ENCODE assay signal across 8 mouse cellular contexts in genomic region chr11:57548618-57549550, GRCm38 (mm10). TPM values are rescaled to one million over a fixed set of nuclear protein-coding genes. Genes with fewer than 3 reads are reported as not detected.
A peak's percentile ranks its signal among the peaks of the same experiment; 100 is the strongest.
DNase-seq lines count a peak whose midpoint lies in the region; ATAC-seq and TF ChIP-seq lines count a peak whose summit lies in the region.

No protein-coding gene starts in this region.

- ATAC-seq in embryonic facial prominence, embryonic 15.5 days (ENCODE audit: insufficient number of reproducible peaks, low FRiP score, low TSS enrichment, low read depth), result peak; percentile 84
- ATAC-seq in kidney, embryonic 14.5 days (ENCODE audit: low FRiP score, low TSS enrichment), result peak; percentile 77
- ATAC-seq in limb, embryonic 14.5 days (ENCODE audit: low FRiP score, low read depth), result peak; percentile 78
- ATAC-seq in monocyte, adult 5-6 weeks (replicated peaks; ENCODE audit: insufficient number of reproducible peaks, low FRiP score, low TSS enrichment, poor library complexity, severe bottlenecking), result peak; percentile 76

- peaks cover 9% of the 10 kb centered on the region for H3K27me3 ChIP-seq in embryonic facial prominence, embryonic 15.5 days
- no peaks in the 10 kb centered on the region for H3K27me3 ChIP-seq in heart, embryonic 10.5 days (ENCODE audit: insufficient read depth, poor library complexity, severe bottlenecking)
- no peaks in the 10 kb centered on the region for H3K27me3 ChIP-seq in kidney, embryonic 14.5 days (ENCODE audit: control insufficient read depth, insufficient read depth, low read length)
- no peaks in the 10 kb centered on the region for H3K27me3 ChIP-seq in limb, embryonic 14.5 days (ENCODE audit: control insufficient read depth, insufficient read depth, low read length)

- no peaks in the 10 kb centered on the region for H3K9me3 ChIP-seq in embryonic facial prominence, embryonic 15.5 days (replicated peaks)
- H3K9me3 ChIP-seq in heart, embryonic 10.5 days, result no peaks in the 10 kb centered on the region
- H3K9me3 ChIP-seq in kidney, embryonic 14.5 days (ENCODE audit: control insufficient read depth, low read length), result no peaks in the 10 kb centered on the region
- H3K9me3 ChIP-seq in limb, embryonic 14.5 days (ENCODE audit: control insufficient read depth, low read length), result no peaks in the 10 kb centered on the region

- 15% methylated on average over 18 of the region's 18 CpGs for WGBS in embryonic facial prominence, embryonic 15.5 days
- WGBS in heart, embryonic 10.5 days, result 39% methylated on average over 18 of the region's 18 CpGs
- 36% methylated on average over 18 of the region's 18 CpGs for whole genome bisulfite sequencing in kidney, embryonic 14.5 days
- 22% methylated on average over 18 of the region's 18 CpGs for WGBS in limb, embryonic 14.5 days

- no peak for TF ChIP-seq POLR2A in limb, embryonic 14.5 days (IDR thresholded peaks at IDR 0.05; ENCODE audit: borderline replicate concordance, extremely low read depth, insufficient read depth, insufficient read length)

- H3K4me3 ChIP-seq in embryonic facial prominence, embryonic 15.5 days (replicated peaks), result no peak overlapping the region; the same call in 1 of the 2 replicates
- H3K4me3 ChIP-seq in heart, embryonic 10.5 days, result peak overlapping the region; percentile 22; the same call in 1 of the 2 replicates
- no peak overlapping the region; the same call in 1 of the 2 replicates for H3K4me3 ChIP-seq in kidney, embryonic 14.5 days (ENCODE audit: low read length)
- peak overlapping the region; percentile 4; the same call in 1 of the 2 replicates for H3K4me3 ChIP-seq in limb, embryonic 14.5 days (replicated peaks; ENCODE audit: low read length)

- H3K9ac ChIP-seq in embryonic facial prominence, embryonic 15.5 days, result no peak overlapping the region
- H3K9ac ChIP-seq in kidney, embryonic 14.5 days (ENCODE audit: low read depth, low read length), result no peak overlapping the region
- no peak overlapping the region for H3K9ac ChIP-seq in limb, embryonic 14.5 days (ENCODE audit: low read depth, low read length, severe bottlenecking)

- H3K36me3 ChIP-seq in embryonic facial prominence, embryonic 15.5 days, result no peaks in the 10 kb centered on the region
- H3K36me3 ChIP-seq in heart, embryonic 10.5 days, result no peaks in the 10 kb centered on the region
- H3K36me3 ChIP-seq in kidney, embryonic 14.5 days (ENCODE audit: control insufficient read depth, insufficient read depth, low read length), result no peaks in the 10 kb centered on the region
- H3K36me3 ChIP-seq in limb, embryonic 14.5 days (ENCODE audit: control insufficient read depth, insufficient read depth, low read length), result no peaks in the 10 kb centered on the region

- no peak overlapping the region for H3K27ac ChIP-seq in embryonic facial prominence, embryonic 15.5 days (replicated peaks)
- H3K27ac ChIP-seq in heart, embryonic 10.5 days, result no peak overlapping the region
- no peak overlapping the region for H3K27ac ChIP-seq in kidney, embryonic 14.5 days (ENCODE audit: low read depth, low read length)
- H3K27ac ChIP-seq in limb, embryonic 14.5 days (replicated peaks; ENCODE audit: low read depth, low read length), result no peak overlapping the region

- H3K4me1 ChIP-seq in embryonic facial prominence, embryonic 15.5 days, result peaks cover 24% of the 10 kb centered on the region
- peaks cover 4% of the 10 kb centered on the region for H3K4me1 ChIP-seq in heart, embryonic 10.5 days
- peaks cover 2% of the 10 kb centered on the region; the same call in 1 of the 2 replicates for H3K4me1 ChIP-seq in kidney, embryonic 14.5 days (ENCODE audit: control insufficient read depth, insufficient read depth, low read length)
- H3K4me1 ChIP-seq in limb, embryonic 14.5 days (ENCODE audit: control insufficient read depth, insufficient read depth, low read length), result peaks cover 9% of the 10 kb centered on the region; the same call in 1 of the 2 replicates

- peak; percentile 88 for DNase-seq in 3T3-L1 (ENCODE audit: low read depth, low spot score)
- DNase-seq in adrenal gland, postnatal 4 days (ENCODE audit: low spot score in 2 of 2), result peak; percentile 62 to 71
- DNase-seq in heart, embryonic 10.5 days (ENCODE audit: low spot score), result peak; percentile 90
- DNase-seq in limb, embryonic 14.5 days (ENCODE audit: low spot score), result peak; percentile 96
- DNase-seq in spleen, postnatal 36 days (ENCODE audit: low spot score in 2 of 2), result peak; percentile 45 to 57

- H3K4me2 ChIP-seq in embryonic facial prominence, embryonic 15.5 days (replicated peaks), result peak overlapping the region; percentile 45
- H3K4me2 ChIP-seq in kidney, embryonic 14.5 days (replicated peaks; ENCODE audit: low read depth, low read length), result peak overlapping the region; percentile 36
- H3K4me2 ChIP-seq in limb, embryonic 14.5 days (replicated peaks; ENCODE audit: low read depth, low read length, severe bottlenecking), result peak overlapping the region; percentile 37

RNA-seq across cellular contexts. Expression of gene Mfap3, which starts 30.4 kb away (rescaled TPM):
- 10 to 100 TPM; 41.0 to 45.2 TPM for total RNA-seq in adrenal gland, postnatal 4 days (2021)
- polyA plus RNA-seq in embryonic facial prominence, embryonic 15.5 days (2015; fragmentation: Nextera tagmentation; extraction: Ambion mirVana), result 39.7 and 40.0 TPM in 2 replicates
- 32.9 and 40.8 TPM in 2 replicates for polyA plus RNA-seq in heart, embryonic 10.5 days (2016; fragmentation: Nextera tagmentation; extraction: Ambion mirVana)
- polyA plus RNA-seq in kidney, embryonic 14.5 days (2014; fragmentation: Nextera tagmentation; extraction: Ambion mirVana), result 39.6 and 52.6 TPM in 2 replicates
- polyA plus RNA-seq in limb, embryonic 14.5 days (2012; rRNA removed), result 26.0 and 30.2 TPM in 2 replicates
- 46.5 and 50.7 TPM in 2 replicates for polyA plus RNA-seq in limb, embryonic 14.5 days (2014; fragmentation: Nextera tagmentation; extraction: Ambion mirVana)
- 33.6 to 36.5 TPM (median 36.0 TPM) in 3 replicates for total RNA-seq in monocyte, adult 5-6 weeks (2017)

RNA-seq across cellular contexts. Expression of gene Fam114a2, which starts 30.5 kb away (rescaled TPM):
- total RNA-seq in adrenal gland, postnatal 4 days (2021), result 10 to 100 TPM; 54.9 to 60.5 TPM
- 80.3 and 86.1 TPM in 2 replicates for polyA plus RNA-seq in embryonic facial prominence, embryonic 15.5 days (2015; fragmentation: Nextera tagmentation; extraction: Ambion mirVana)
- 68.2 and 75.6 TPM in 2 replicates for polyA plus RNA-seq in heart, embryonic 10.5 days (2016; fragmentation: Nextera tagmentation; extraction: Ambion mirVana)
- 47.9 and 71.4 TPM in 2 replicates for polyA plus RNA-seq in kidney, embryonic 14.5 days (2014; fragmentation: Nextera tagmentation; extraction: Ambion mirVana)
- polyA plus RNA-seq in limb, embryonic 14.5 days (2012; rRNA removed), result 57.3 and 61.8 TPM in 2 replicates
- polyA plus RNA-seq in limb, embryonic 14.5 days (2014; fragmentation: Nextera tagmentation; extraction: Ambion mirVana), result 50.7 and 53.2 TPM in 2 replicates
- 33.8 to 60.8 TPM (median 36.3 TPM) in 3 replicates for total RNA-seq in monocyte, adult 5-6 weeks (2017)

Comparison
In these comparisons a context has a peak if more than half of its experiments do, and no peak if none do; other contexts are left out.
1. H3K4me3 ChIP-seq: peak in heart, embryonic 10.5 days (single experiment) and limb, embryonic 14.5 days (single experiment); none in embryonic facial prominence, embryonic 15.5 days (single experiment) and kidney, embryonic 14.5 days (single experiment).
2. Peak in every context shown above with its lines, with median percentiles within 50 percentile points of each other: DNase-seq, ATAC-seq and H3K4me2 ChIP-seq.